Mouse (Mus musculus) cerebellum, adult 2 months (tissue): ENCODE measurements at regions not wholly inside any gene's neighbourhood (a gene's known extent, or its start where the extent isn't known, plus 50 kb on each side); places are given as distances from the start of the nearest gene placed in this dataset.

ENCODE experiments used
- DNase-seq, 2 experiments: peaks; one replicate each; pipeline ENCODE4 v3.0.0; 2021
- H3K27ac ChIP-seq: fragments of 200-500 bp; 2 replicates; pipeline ENCODE4 v1.5.1; 2012; ENCODE audit warnings: low read length, control low read depth, inconsistent platforms; ENCODE audit not compliant: insufficient read depth
- H3K27me3 ChIP-seq: fragments of 200-500 bp; 2 replicates; pipeline ENCODE4 v1.6.1; 2012; ENCODE audit warnings: inconsistent platforms, mild to moderate bottlenecking, low read length, moderate library complexity; ENCODE audit not compliant: control insufficient read depth, insufficient read depth
- H3K4me1 ChIP-seq: fragments of 200-500 bp; 2 replicates; pipeline ENCODE4 v1.6.1; 2011; ENCODE audit warnings: low read length; ENCODE audit not compliant: control insufficient read depth, insufficient read depth
- H3K4me3 ChIP-seq: fragments of 200-500 bp; replicated peaks from 2 replicates; pipeline ENCODE3; 2011; ENCODE audit warnings: mild to moderate bottlenecking, low read depth, low read length, control low read depth; ENCODE audit not compliant: insufficient read depth
- CTCF ChIP-seq: fragments of 200-500 bp; IDR thresholded peaks from 2 replicates; pipeline ENCODE4 v1.5.1; 2011; ENCODE audit warnings: low read depth, mild to moderate bottlenecking, control low read depth, low read length, moderate library complexity, borderline replicate concordance; ENCODE audit not compliant: insufficient read depth
- POLR2A ChIP-seq: fragments of 200-500 bp; IDR thresholded peaks from 2 replicates; pipeline ENCODE4 v1.6.1; 2011; ENCODE audit warnings: low read length, control low read depth, borderline replicate concordance; ENCODE audit not compliant: insufficient read depth
- WGBS: fragments of 180-500 bp; shearing (Covaris S2); methylation state at CpG from one replicate; pipeline ENCODE4 v1.1.7; 2018; 5-methylcytosine and 5-hydroxymethylcytosine counted together

- 17% methylated on average over 16 of the region's 16 CpGs for WGBS
- no peak for TF ChIP-seq CTCF
- TF ChIP-seq POLR2A, result no peak
- DNase-seq, result no peak
- H3K27me3 ChIP-seq, result no peaks in the 10 kb centered on the region
- H3K4me3 ChIP-seq, result no peak overlapping the region
- no peak overlapping the region for H3K27ac ChIP-seq
- H3K4me1 ChIP-seq, result no peaks in the 10 kb centered on the region
Measured at GRCm38 (mm10) chr12:109830303-109831020, 230.3 kb upstream of the Rtl1 start.

GRCm38 (mm10) chr12:109832964-109833363, 232.8 kb upstream of the Rtl1 start:
- Histone ChIP-seq H3K4me3 (no peak overlapping the region), H3K4me1 (no peaks in the 10 kb centered on the region), H3K27me3 (no peaks in the 10 kb centered on the region), H3K27ac (no peak overlapping the region)
- TF ChIP-seq CTCF (no peak), POLR2A (no peak)
- 93% methylated on average over 10 of the region's 10 CpGs for WGBS
- DNase-seq, result no peak

GRCm38 (mm10) chr12:109836521-109836920, 236.4 kb upstream of the Rtl1 start:
- no peaks in the 10 kb centered on the region for H3K27me3 ChIP-seq
- DNase-seq, result no peak
- no peak overlapping the region for H3K27ac ChIP-seq
- TF ChIP-seq CTCF (no peak), POLR2A (no peak)
- no peak overlapping the region for H3K4me3 ChIP-seq
- WGBS, result 96% methylated on average over 8 of the region's 8 CpGs
- no peaks in the 10 kb centered on the region for H3K4me1 ChIP-seq

GRCm38 (mm10) chr12:109839126-109839587, 239.0 kb upstream of the Rtl1 start:
- no peaks in the 10 kb centered on the region for H3K4me1 ChIP-seq
- no peak for TF ChIP-seq POLR2A
- H3K4me3 ChIP-seq, result no peak overlapping the region
- DNase-seq, result no peak
- 22% methylated on average over 9 of the region's 9 CpGs for WGBS
- no peaks in the 10 kb centered on the region; the same call in none of the 2 replicates for H3K27me3 ChIP-seq
- H3K27ac ChIP-seq, result no peak overlapping the region

- DNase-seq, result no peak
- TF ChIP-seq CTCF (no peak), POLR2A (no peak)
- H3K27ac ChIP-seq, result no peak overlapping the region
- H3K4me1 ChIP-seq, result no peaks in the 10 kb centered on the region
- no peaks in the 10 kb centered on the region; the same call in none of the 2 replicates for H3K27me3 ChIP-seq
- no peak overlapping the region for H3K4me3 ChIP-seq
- 59% methylated on average over 14 of the region's 14 CpGs for WGBS
Measured at GRCm38 (mm10) chr12:109839946-109840524, 239.9 kb upstream of the Rtl1 start.

- DNase-seq, result no peak
- no peaks in the 10 kb centered on the region; the same call in none of the 2 replicates for H3K27me3 ChIP-seq
- WGBS, result 23% methylated on average over 8 of the region's 8 CpGs
- TF ChIP-seq CTCF (no peak), POLR2A (no peak)
- H3K27ac ChIP-seq, result no peak overlapping the region
- no peaks in the 10 kb centered on the region for H3K4me1 ChIP-seq
- H3K4me3 ChIP-seq, result no peak overlapping the region
Measured at GRCm38 (mm10) chr12:109844723-109845601, 244.8 kb upstream of the Rtl1 start.

- WGBS, result 29% methylated on average over 5 of the region's 5 CpGs
- Histone ChIP-seq H3K27ac (no peak overlapping the region), H3K4me3 (no peak overlapping the region), H3K4me1 (no peaks in the 10 kb centered on the region), H3K27me3 (no peaks in the 10 kb centered on the region; the same call in none of the 2 replicates)
- no peak for TF ChIP-seq CTCF
- no peak for TF ChIP-seq POLR2A
- DNase-seq, result no peak
Measured at GRCm38 (mm10) chr12:109845602-109845906, 245.4 kb upstream of the Rtl1 start.

- TF ChIP-seq CTCF (no peak), POLR2A (no peak)
- Histone ChIP-seq H3K4me3 (no peak overlapping the region), H3K4me1 (no peaks in the 10 kb centered on the region), H3K27me3 (no peaks in the 10 kb centered on the region), H3K27ac (no peak overlapping the region)
- no peak for DNase-seq
- 54% methylated on average over 1 of the region's 1 CpGs for WGBS
Measured at GRCm38 (mm10) chr12:109856336-109856735, 256.2 kb upstream of the Rtl1 start.
